Mouse (Mus musculus): ENCODE results near the gene Ldlrad3.

The Ldlrad3 gene

GRCm38 (mm10) chr2:102185951-102186561 is at the start of gene Ldlrad3:
Ldlrad3 (minus strand) TSS chr2:102186385.
- DNase-seq (ENCODE audit: low spot score in 2 of 2), result peak; percentile 86 to 89

- peak in 1 of 2 experiments; percentile 11 for DNase-seq (ENCODE audit: low spot score in 2 of 2)
Observed at GRCm38 (mm10) chr2:102231470-102231869, 45.3 kb upstream of the Ldlrad3 start.

DNA sequence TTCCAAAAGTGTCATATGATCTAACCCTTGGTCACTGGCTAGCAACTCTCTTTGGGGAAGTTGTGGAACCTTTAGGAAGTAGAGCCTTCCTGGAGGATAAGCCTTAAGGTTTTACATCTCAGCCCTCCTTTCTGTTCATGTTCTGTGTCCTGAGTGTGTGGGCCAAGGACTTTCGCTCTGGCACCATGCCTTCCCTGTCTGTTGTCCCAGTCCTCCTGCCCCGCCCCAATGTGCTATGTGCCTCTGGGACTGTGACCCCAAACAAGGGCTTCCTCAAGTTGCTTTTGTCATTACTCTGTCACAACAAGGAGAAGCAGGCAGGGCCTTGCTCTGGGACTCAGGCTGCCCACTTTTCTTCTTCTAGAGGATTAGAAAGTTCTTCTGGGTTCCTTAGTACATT is 42.9 kb upstream of the Ldlrad3 start:
- DNase-seq (ENCODE audit: low spot score in 2 of 2), result peak; percentile 38 to 73

- DNase-seq (ENCODE audit: low spot score in 2 of 2), result peak; percentile 17 to 68
Observed at GRCm38 (mm10) chr2:102228331-102228730, 42.1 kb upstream of the Ldlrad3 start.

GRCm38 (mm10) chr2:102227839-102228238 is 41.7 kb upstream of the Ldlrad3 start:
- no peak for DNase-seq (ENCODE audit: low spot score in 2 of 2)

DNA sequence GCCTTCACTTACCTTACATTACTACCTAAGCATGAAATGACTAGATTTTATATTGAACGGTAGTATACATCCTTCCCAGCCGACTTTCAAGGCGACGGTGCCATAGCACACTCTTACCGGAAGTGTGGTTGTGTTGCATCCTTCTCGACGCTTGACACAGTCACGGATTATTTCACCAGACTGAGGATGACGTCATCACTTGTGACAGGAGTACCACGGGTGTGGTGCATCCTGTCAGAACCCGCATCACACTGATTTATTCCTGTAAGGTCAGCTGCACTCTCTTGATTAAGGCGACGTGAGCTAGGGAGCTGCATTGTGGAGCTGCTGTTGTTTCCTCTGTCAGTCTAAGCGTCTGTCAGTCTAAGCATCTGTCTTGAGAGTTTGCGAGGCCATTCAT is 40.1 kb upstream of the Ldlrad3 start:
- no peak for DNase-seq (ENCODE audit: low spot score in 2 of 2)

- no peak for DNase-seq (ENCODE audit: low spot score in 2 of 2)
Observed at GRCm38 (mm10) chr2:102223355-102224128, 37.4 kb upstream of the Ldlrad3 start.

GRCm38 (mm10) chr2:102222749-102223148 is 36.6 kb upstream of the Ldlrad3 start:
- DNase-seq (ENCODE audit: low spot score in 2 of 2), result no peak

- DNase-seq (ENCODE audit: low spot score in 2 of 2), result no peak
Observed at GRCm38 (mm10) chr2:102216817-102217216, 30.6 kb upstream of the Ldlrad3 start.

GRCm38 (mm10) chr2:102212096-102212495 is 25.9 kb upstream of the Ldlrad3 start:
- DNase-seq (ENCODE audit: low spot score in 2 of 2), result no peak

GRCm38 (mm10) chr2:102205672-102206399 is 19.7 kb upstream of the Ldlrad3 start:
- DNase-seq (ENCODE audit: low spot score in 2 of 2), result no peak

GRCm38 (mm10) chr2:102203478-102203877 is 17.3 kb upstream of the Ldlrad3 start:
- no peak for DNase-seq (ENCODE audit: low spot score in 2 of 2)

DNA sequence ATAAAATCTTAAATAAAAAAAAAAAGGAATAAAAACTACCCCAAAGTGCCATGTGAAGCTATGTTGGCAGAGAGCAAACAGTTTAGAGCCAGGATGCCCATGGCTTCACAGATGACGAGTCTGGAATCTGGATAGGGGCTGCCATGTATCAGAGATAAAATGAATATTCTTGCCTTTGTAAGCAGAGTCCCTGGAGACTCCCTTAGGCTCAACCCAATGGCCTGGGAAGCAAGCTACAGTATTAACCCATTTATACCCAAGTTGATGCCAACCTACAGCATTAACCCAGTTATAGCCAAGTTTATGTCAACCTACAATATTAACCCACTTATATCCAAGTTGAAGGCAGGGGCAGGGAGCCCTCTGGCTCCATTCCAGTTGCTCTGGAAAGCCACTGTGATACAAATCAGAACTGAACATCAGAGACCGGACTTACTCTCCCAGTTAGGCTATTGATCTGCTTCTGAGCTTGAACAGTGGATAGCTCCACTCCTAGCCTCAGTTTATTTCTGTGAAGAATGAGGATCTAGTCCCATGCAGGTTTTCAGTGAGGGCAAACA is 16.1 kb upstream of the Ldlrad3 start:
- no peak for DNase-seq (ENCODE audit: low spot score in 2 of 2)

DNA sequence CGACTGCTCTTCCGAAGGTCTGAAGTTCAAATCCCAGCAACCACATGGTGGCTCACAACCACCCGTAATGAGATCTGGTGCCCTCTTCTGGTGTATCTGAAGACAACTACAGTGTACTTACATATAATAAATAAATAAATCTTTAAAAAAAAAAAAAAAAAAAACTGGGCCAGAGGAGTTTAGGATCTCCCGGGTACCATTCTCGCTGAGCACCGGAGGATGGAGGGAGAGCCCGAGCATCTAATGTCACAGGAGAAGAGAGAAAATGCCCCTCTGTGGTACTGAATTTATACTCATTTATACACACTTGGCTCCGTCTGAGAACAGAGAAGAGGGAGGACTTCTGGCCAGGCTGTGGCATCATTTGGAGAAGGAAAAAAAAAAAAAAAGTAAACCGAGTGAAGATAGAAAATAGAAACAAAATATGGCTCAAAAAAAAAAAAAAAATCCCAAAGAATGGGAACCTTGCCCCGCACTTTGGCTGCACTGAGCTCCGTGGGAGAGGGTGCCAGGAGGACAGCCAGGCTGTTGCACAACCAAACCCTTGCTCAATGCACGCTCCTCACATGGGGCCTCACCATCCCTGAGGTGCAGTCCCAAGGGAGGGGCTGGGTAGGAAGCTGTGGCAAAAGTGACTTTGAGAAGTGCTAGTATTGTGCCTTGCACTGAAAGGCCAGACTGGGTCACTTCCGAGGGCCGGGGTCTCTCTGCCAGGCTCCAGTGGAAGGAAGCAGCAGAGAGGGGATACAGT is 15.2 kb upstream of the Ldlrad3 start:
- peak; percentile 23 to 51 for DNase-seq (ENCODE audit: low spot score in 2 of 2)

DNA sequence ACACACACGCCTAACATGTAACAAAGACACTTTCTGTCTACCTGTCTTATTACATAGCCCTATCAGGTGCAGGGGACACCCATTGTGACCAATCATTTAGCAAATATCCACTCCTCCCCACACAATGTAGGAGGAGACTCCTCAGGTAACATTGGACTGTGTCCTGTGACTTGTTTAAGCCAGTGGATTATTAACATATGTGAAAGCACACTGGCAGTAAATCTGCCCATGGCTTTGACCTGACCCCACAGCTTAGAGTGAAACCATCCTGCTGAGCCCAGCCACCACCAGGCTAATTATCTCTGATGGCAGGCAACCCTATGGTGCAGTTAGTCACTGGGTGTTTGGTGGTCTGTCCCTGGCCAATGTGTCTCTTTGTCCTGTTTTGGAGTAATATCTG is 11.1 kb upstream of the Ldlrad3 start:
- DNase-seq (ENCODE audit: low spot score in 2 of 2), result no peak

DNA sequence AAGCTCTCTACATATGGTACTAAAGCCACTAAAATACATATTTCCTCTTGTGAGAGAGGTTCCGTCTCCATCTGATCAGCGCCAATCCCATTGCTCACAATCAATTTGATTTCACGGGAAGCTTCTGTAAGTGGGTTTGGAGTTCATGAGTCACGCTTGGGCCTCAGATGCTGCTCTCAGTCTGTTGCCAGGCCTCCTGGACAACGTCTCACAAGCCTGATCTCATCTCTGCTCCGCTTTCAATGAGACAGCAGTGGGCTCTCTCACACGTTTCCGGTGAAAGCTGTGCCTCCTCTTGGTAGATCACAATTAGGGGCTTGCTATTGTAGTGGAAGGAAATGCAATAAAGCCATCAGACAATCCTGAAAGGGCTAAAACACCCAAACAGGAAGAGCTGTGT is 10.5 kb upstream of the Ldlrad3 start:
- DNase-seq (ENCODE audit: low spot score in 2 of 2), result peak; percentile 38 to 55

- no peak for DNase-seq (ENCODE audit: low spot score in 2 of 2)
Observed at GRCm38 (mm10) chr2:102195494-102195893, 9.3 kb upstream of the Ldlrad3 start.

DNA sequence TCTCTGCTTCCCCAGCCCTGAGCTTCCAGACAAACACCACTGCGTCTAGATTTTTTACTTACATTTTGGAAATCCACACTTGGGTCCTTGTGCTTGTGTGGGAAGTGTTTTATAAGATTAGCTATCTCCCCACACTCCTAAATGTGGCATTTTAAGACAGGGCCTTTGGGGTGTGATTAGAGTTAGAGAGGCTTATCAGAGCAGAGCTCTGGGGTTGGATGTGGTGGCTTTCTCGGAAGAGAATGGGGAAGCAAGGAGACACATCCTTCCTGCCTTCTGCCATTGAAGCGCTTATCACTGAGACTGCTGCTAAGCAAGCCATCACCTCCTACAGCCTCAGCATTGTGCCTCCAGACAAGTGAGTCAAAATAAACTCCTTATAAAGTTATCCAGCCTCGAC is 8.1 kb upstream of the Ldlrad3 start:
- DNase-seq (ENCODE audit: low spot score in 2 of 2), result no peak

- DNase-seq (ENCODE audit: low spot score in 2 of 2), result no peak
Observed at GRCm38 (mm10) chr2:102192943-102193820, 7.0 kb upstream of the Ldlrad3 start.

GRCm38 (mm10) chr2:102191736-102192135 is 5.6 kb upstream of the Ldlrad3 start:
- no peak for DNase-seq (ENCODE audit: low spot score in 2 of 2)

DNA sequence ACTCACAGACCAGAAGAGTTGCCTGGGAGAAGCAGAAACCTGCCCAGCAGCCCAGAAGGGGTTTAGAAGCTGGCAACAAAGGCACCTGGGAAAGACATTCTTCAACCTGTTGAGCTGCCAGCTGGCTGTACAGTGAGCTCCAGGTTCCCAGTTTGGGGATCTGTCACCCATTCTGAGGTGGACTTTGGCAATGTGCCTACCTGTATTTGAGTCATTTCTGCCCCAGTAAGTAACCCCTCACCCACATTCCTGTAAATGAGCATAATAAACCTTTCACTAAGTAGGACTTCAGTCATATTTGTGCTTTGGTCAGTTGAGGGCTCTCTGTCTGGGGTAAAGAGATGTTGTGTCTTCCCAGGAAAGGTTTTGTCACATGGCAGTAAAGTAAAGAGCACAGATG is 4.8 kb upstream of the Ldlrad3 start:
- DNase-seq (ENCODE audit: low spot score in 2 of 2), result no peak

Measured in heart, adult 9 months (tissue).